Mouse (Mus musculus): ENCODE measurements around the gene Lbhd2.

DNA sequence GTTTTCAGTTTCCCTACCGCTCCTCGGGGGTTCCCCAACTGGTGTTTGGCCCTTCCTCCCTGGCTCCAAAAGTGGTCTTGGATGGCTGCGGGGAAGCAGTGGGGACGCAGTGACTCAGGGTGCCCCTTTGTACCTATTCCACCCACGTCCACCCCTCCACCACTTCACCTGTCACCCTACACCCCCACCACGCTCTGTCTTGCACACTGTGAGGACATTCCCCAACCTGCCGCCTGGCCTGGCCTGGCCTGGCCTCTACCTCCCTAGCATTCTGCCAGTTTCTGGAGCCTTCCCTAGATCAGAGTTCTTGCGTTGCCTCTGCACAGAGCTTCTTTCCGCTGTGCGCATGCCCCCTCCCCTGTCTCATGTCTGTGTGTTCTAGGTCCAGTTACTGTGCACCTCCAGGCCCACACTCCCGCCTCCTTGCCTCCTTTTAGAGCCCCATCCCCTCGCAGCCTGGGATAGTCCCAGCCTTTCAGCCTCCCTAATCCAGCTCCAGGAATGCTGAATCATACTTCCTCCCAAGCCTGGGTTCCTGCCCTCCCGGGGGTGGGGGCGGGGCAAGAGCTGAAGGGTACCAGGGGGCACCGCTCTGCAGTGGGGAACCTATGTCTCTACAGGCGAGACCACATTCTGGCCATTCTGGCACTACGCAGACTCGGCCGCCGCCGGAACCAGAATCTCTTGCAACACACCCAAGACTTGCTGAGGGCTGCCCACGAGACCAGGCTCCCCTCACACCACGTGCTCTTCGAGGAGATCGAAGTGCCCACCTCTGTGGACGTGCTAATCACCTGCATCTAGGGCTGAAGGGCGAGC is 23.6 kb downstream of the Lbhd2 start:
- TF ChIP-seq CTCF (IDR thresholded peaks at IDR 0.05) = no peak
- 0 out of 2 replicates have a peak, but pooled peaks have one; percentile 3 for TF ChIP-seq EP300 (IDR thresholded peaks at IDR 0.05; ENCODE audit: insufficient read depth, low read depth, low read length)

Data from heart, adult 2 months (tissue).